Mouse (Mus musculus) thymus, adult 2 months (tissue): ENCODE measurements at regions not wholly inside any gene's neighbourhood (a gene's known extent, or its start where the extent isn't known, plus 50 kb on each side); places are given as distances from the start of the nearest gene placed in this dataset.

Source experiments
- DNase-seq: peaks from one replicate; pipeline ENCODE4 v3.0.0; 2021
- H3K27ac ChIP-seq: fragments of 200-500 bp; 2 replicates; pipeline ENCODE4 v1.5.1; 2012; ENCODE audit warnings: low read length, control low read depth; ENCODE audit not compliant: control insufficient read depth, insufficient read depth
- H3K27me3 ChIP-seq: fragments of 200-500 bp; 2 replicates; pipeline ENCODE4 v1.6.1; 2012; ENCODE audit warnings: mild to moderate bottlenecking, low read length, moderate library complexity, mixed read lengths; ENCODE audit not compliant: control insufficient read depth, insufficient read depth
- H3K36me3 ChIP-seq: fragments of 200-500 bp; 2 replicates; pipeline ENCODE4 v1.6.1; 2012; ENCODE audit warnings: mild to moderate bottlenecking, low read length, moderate library complexity; ENCODE audit not compliant: control insufficient read depth, insufficient read depth
- H3K4me1 ChIP-seq: fragments of 200-500 bp; replicated peaks from 2 replicates; pipeline ENCODE4 v1.6.1; 2012; ENCODE audit warnings: low read length; ENCODE audit not compliant: control insufficient read depth, insufficient read depth
- H3K4me3 ChIP-seq: fragments of 200-500 bp; 2 replicates; pipeline ENCODE4 v1.5.1; 2012; ENCODE audit warnings: mild to moderate bottlenecking, low read length, control low read depth, moderate library complexity; ENCODE audit not compliant: control insufficient read depth, insufficient read depth
- CTCF ChIP-seq: fragments of 200-500 bp; IDR thresholded peaks from 2 replicates; pipeline ENCODE4 v1.5.1; 2012; ENCODE audit warnings: mild to moderate bottlenecking, control low read depth, low read length, moderate library complexity, borderline replicate concordance; ENCODE audit not compliant: control insufficient read depth, poor library complexity, insufficient read depth; ENCODE audit errors: extremely low read depth
- POLR2A ChIP-seq: fragments of 200-500 bp; IDR thresholded peaks from 2 replicates; pipeline ENCODE4 v1.6.1; 2012; ENCODE audit warnings: mild to moderate bottlenecking, low read length, control low read depth, moderate library complexity; ENCODE audit not compliant: control insufficient read depth, poor library complexity, insufficient read depth; ENCODE audit errors: extremely low read depth
- WGBS: fragments of 180-500 bp; shearing (Covaris S2); methylation state at CpG from one replicate; pipeline ENCODE4 v1.1.7; 2018; 5-methylcytosine and 5-hydroxymethylcytosine counted together

DNA sequence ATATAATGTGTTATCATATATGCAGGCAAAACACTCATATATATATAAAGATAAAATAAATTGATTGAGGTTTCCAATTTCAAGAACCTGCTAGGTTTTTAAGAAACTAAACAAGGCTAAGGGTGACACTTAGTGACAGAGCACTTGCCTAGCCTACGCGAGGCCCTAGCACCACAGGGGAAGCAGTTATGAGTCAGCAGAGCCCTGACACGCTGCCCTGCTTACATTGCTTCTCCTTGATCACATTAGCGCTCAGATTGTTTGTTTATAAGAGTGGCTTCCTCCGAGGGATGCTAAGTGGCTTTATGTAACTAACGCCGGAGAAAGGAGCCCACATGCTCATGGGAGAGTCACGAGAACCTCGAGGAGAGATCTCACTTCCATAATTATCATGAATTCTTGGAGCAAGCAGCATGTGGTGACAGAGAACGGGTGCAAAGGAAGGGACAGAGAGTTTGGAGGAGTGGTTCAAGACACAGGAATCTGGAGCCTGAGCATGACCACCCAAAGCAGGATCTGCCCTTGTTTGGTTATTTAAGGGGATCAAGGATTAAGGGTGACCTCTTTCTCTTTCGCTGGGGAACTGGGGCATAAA, 55.3 kb upstream of the Tspan5 start:
- no peak for TF ChIP-seq CTCF
- TF ChIP-seq POLR2A: no peak
- Histone ChIP-seq H3K27ac (no peak overlapping the region), H3K27me3 (no peaks in the 10 kb centered on the region), H3K4me1 (no peaks in the 10 kb centered on the region), H3K4me3 (no peak overlapping the region), H3K36me3 (no peaks in the 10 kb centered on the region)
- no peak for DNase-seq
- WGBS: 48% methylated on average over 11 of the region's 11 CpGs

DNA sequence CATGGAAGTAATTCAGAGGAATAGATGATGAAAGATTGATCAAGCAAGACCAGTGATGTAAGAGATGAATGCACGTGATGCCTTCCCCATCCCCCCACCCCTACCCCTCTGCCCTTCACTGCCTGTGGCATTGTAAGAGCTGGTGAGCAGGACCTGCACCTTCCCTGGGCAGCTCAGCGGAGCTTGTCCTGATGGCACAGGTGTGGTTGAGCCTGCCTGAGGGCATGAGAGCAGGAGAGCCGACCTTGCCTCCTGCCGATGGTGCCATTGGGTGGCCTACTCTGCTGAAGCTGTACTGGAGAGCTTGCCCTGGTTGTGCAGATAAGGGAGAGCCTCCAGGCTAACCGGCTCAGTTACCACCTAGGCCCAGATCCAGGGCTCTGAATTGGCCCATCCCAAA, 53.4 kb upstream of the Tspan5 start:
- Histone ChIP-seq H3K27me3 (no peaks in the 10 kb centered on the region), H3K36me3 (no peaks in the 10 kb centered on the region), H3K27ac (no peak overlapping the region), H3K4me1 (no peaks in the 10 kb centered on the region), H3K4me3 (no peak overlapping the region)
- DNase-seq: no peak
- 93% methylated on average over 5 of the region's 5 CpGs for WGBS
- TF ChIP-seq CTCF (no peak), POLR2A (no peak)
